Mouse (Mus musculus) neural tube, embryonic 14.5 days (tissue): ENCODE results near the gene Il1f9. TPM values are rescaled to one million over a fixed set of nuclear protein-coding genes. Genes with fewer than 3 reads are reported as not detected.
"Not testable (repeated sequence)": the region's sequence is repeated elsewhere in the genome, so short reads cannot be mapped to it uniquely, and the experiment has no call there.

Source experiments
- ATAC-seq: fragments of 200-750 bp; cut with Nextera tagmentation; 2 replicates; pipeline ENCODE4 v1.8.0; 2017; ENCODE audit warnings: low read depth, mild to moderate bottlenecking, moderate TSS enrichment, moderate library complexity
- H3K27ac ChIP-seq: fragments of 300-500 bp; sonication (generic); 2 replicates; pipeline ENCODE4 v1.5.1; 2014; ENCODE audit warnings: low read depth, mild to moderate bottlenecking, control low read depth, low read length, moderate library complexity, mixed read lengths
- H3K27me3 ChIP-seq: fragments of 300-500 bp; sonication (generic); 2 replicates; pipeline ENCODE4 v1.6.1; 2014; ENCODE audit warnings: low read length; ENCODE audit not compliant: control insufficient read depth, insufficient read depth
- H3K36me3 ChIP-seq: fragments of 300-500 bp; sonication (generic); 2 replicates; pipeline ENCODE4 v1.6.1; 2014; ENCODE audit warnings: low read length, mixed read lengths; ENCODE audit not compliant: control insufficient read depth, insufficient read depth
- H3K4me1 ChIP-seq: fragments of 300-500 bp; sonication (generic); 2 replicates; pipeline ENCODE4 v1.6.1; 2014; ENCODE audit warnings: low read length; ENCODE audit not compliant: control insufficient read depth, insufficient read depth
- H3K4me2 ChIP-seq: fragments of 300-500 bp; sonication (generic); 2 replicates; pipeline ENCODE4 v1.6.1; 2014; ENCODE audit warnings: mild to moderate bottlenecking, low read depth, low read length, control low read depth
- H3K4me3 ChIP-seq: fragments of 300-500 bp; sonication (generic); 2 replicates; pipeline ENCODE4 v1.5.1; 2014; ENCODE audit warnings: low read depth, low read length, control low read depth, mixed read lengths
- H3K9ac ChIP-seq: fragments of 300-500 bp; sonication (generic); replicated peaks from 2 replicates; pipeline ENCODE4 v1.6.1; 2014; ENCODE audit warnings: low read depth, mild to moderate bottlenecking, control low read depth, low read length, mixed read lengths
- H3K9me3 ChIP-seq: fragments of 300-500 bp; sonication (generic); 2 replicates; pipeline ENCODE4 v1.6.1; 2016; ENCODE audit warnings: low read length; ENCODE audit not compliant: control insufficient read depth
- WGBS: fragments of 180-500 bp; shearing (Covaris S2); extraction: QIAGEN DNeasy Blood & Tissue Kit; methylation state at CpG from one replicate; pipeline ENCODE4 v1.1.7; 2014; 5-methylcytosine and 5-hydroxymethylcytosine counted together
- polyA plus RNA-seq: library from polyadenylated mRNA; unstranded; fragments of >200 nt; fragmentation: Nextera tagmentation; extraction: Ambion mirVana; gene quantifications from 2 replicates; pipeline ENCODE4 v1.2.1, GENCODE M21; 2014

The Il1f9 gene
- polyA plus RNA-seq, result not detected in 2 replicates

- Histone ChIP-seq H3K27ac (no peak within 1 kb of the TSS), H3K36me3 (no peaks in the 10 kb centered on the region), H3K27me3 (no peaks in the 10 kb centered on the region), H3K9ac (no peak within 1 kb of the TSS), H3K4me2 (no peak within 1 kb of the TSS), H3K4me3 (no peak within 1 kb of the TSS), H3K4me1 (no peaks in the 10 kb centered on the region), H3K9me3 (no peaks in the 10 kb centered on the region)
- no peak for ATAC-seq
- 96% methylated on average over 1 of the region's 1 CpGs for WGBS
These were observed at the start of gene Il1f9 for GRCm38 (mm10) chr2:24186176-24186575. Il1f9 (plus strand) TSS chr2:24186476.

GRCm38 (mm10) chr2:24152861-24153260 lies 33.4 kb upstream of the Il1f9 start, which contains the start of gene Il1f8:
Il1f8 (plus strand) TSS chr2:24153161.
- Histone ChIP-seq H3K9ac (no peak within 1 kb of the TSS), H3K9me3 (no peaks in the 10 kb centered on the region), H3K36me3 (no peaks in the 10 kb centered on the region), H3K4me1 (no peaks in the 10 kb centered on the region), H3K4me3 (no peak within 1 kb of the TSS), H3K4me2 (no peak within 1 kb of the TSS), H3K27me3 (no peaks in the 10 kb centered on the region), H3K27ac (no peak within 1 kb of the TSS)
- 92% methylated on average over 2 of the region's 2 CpGs for WGBS
- ATAC-seq, result no peak

- ATAC-seq, result peak; percentile 94
- H3K27me3 ChIP-seq, H3K9me3 ChIP-seq, H3K36me3 ChIP-seq, H3K9ac ChIP-seq, H3K4me1 ChIP-seq, H3K4me3 ChIP-seq, H3K27ac ChIP-seq: not testable (repeated sequence)
- 18% methylated on average over 14 of the region's 14 CpGs for WGBS
- peak overlapping the region; percentile 31; the same call in 1 of the 2 replicates for H3K4me2 ChIP-seq
These were observed 4.5 kb upstream of the Il1f9 start for GRCm38 (mm10) chr2:24181683-24182331.

- H3K27ac ChIP-seq, ATAC-seq, H3K36me3 ChIP-seq, H3K9ac ChIP-seq, H3K9me3 ChIP-seq, H3K4me1 ChIP-seq, H3K27me3 ChIP-seq, H3K4me3 ChIP-seq: not testable (repeated sequence)
- peak overlapping the region; percentile 31; the same call in 1 of the 2 replicates for H3K4me2 ChIP-seq
- whole genome bisulfite sequencing, result 69% methylated on average over 13 of the region's 13 CpGs
These were observed 3.7 kb upstream of the Il1f9 start for GRCm38 (mm10) chr2:24182423-24183147.

- H3K4me1 ChIP-seq, H3K4me2 ChIP-seq, H3K36me3 ChIP-seq, H3K9ac ChIP-seq, H3K27me3 ChIP-seq, H3K9me3 ChIP-seq, ATAC-seq, H3K4me3 ChIP-seq, H3K27ac ChIP-seq: not testable (repeated sequence)
These were observed 2.2 kb upstream of the Il1f9 start for GRCm38 (mm10) chr2:24184092-24184491.

- H3K4me2 ChIP-seq, result no peak overlapping the region
- H3K9ac ChIP-seq, result no peak overlapping the region
- no peaks in the 10 kb centered on the region for H3K27me3 ChIP-seq
- H3K36me3 ChIP-seq, result no peaks in the 10 kb centered on the region
- WGBS, result 88% methylated on average over 6 of the region's 6 CpGs
- H3K4me3 ChIP-seq, result no peak overlapping the region
- no peaks in the 10 kb centered on the region for H3K4me1 ChIP-seq
- H3K27ac ChIP-seq, result no peak overlapping the region
- ATAC-seq, result no peak
- no peaks in the 10 kb centered on the region for H3K9me3 ChIP-seq
These were observed 1.3 kb downstream of the Il1f9 start for GRCm38 (mm10) chr2:24187585-24187984.

GRCm38 (mm10) chr2:24188189-24188588 lies 1.9 kb downstream of the Il1f9 start:
- no peaks in the 10 kb centered on the region for H3K4me1 ChIP-seq
- 50% methylated on average over 1 of the region's 1 CpGs for WGBS
- no peaks in the 10 kb centered on the region for H3K9me3 ChIP-seq
- H3K4me3 ChIP-seq, result no peak overlapping the region
- H3K27me3 ChIP-seq, result no peaks in the 10 kb centered on the region
- H3K9ac ChIP-seq, result no peak overlapping the region
- H3K4me2 ChIP-seq, result no peak overlapping the region
- H3K27ac ChIP-seq, result no peak overlapping the region
- ATAC-seq, result no peak
- H3K36me3 ChIP-seq, result no peaks in the 10 kb centered on the region

- no peak for ATAC-seq
- H3K4me1 ChIP-seq, result no peaks in the 10 kb centered on the region
- no peak within 1 kb of the TSS for H3K4me2 ChIP-seq
- no peak within 1 kb of the TSS for H3K4me3 ChIP-seq
- no peaks in the 10 kb centered on the region for H3K27me3 ChIP-seq
- no peak within 1 kb of the TSS for H3K9ac ChIP-seq
- H3K27ac ChIP-seq, result no peak within 1 kb of the TSS
- H3K36me3 ChIP-seq, result no peaks in the 10 kb centered on the region
- WGBS, result 96% methylated on average over 2 of the region's 2 CpGs
- no peaks in the 10 kb centered on the region; the same call in 1 of the 2 replicates for H3K9me3 ChIP-seq
These were observed 28.8 kb downstream of the Il1f9 start, which contains the start of gene Il1f6 for GRCm38 (mm10) chr2:24215118-24215517. Il1f6 (plus strand) TSS chr2:24215418.

GRCm38 (mm10) chr2:24227191-24227590 lies 40.9 kb downstream of the Il1f9 start:
- Histone ChIP-seq H3K36me3 (no peaks in the 10 kb centered on the region), H3K4me3 (no peak overlapping the region), H3K27me3 (no peaks in the 10 kb centered on the region), H3K4me1 (no peaks in the 10 kb centered on the region), H3K9me3 (no peaks in the 10 kb centered on the region), H3K9ac (no peak overlapping the region), H3K27ac (no peak overlapping the region), H3K4me2 (no peak overlapping the region)
- 80% methylated on average over 2 of the region's 2 CpGs for WGBS
- ATAC-seq, result no peak
